Mouse (Mus musculus) ovary, postnatal 10 days (tissue): ENCODE results near the gene Zfp131.
"Not testable (repeated sequence)": the region's sequence is repeated elsewhere in the genome, so short reads cannot be mapped to it uniquely, and the experiment has no call there.

Source experiments
- DNase-seq: peaks from one replicate; pipeline ENCODE4 v3.0.0; 2022; ENCODE audit warnings: low spot score

Gene Zfp131

DNA sequence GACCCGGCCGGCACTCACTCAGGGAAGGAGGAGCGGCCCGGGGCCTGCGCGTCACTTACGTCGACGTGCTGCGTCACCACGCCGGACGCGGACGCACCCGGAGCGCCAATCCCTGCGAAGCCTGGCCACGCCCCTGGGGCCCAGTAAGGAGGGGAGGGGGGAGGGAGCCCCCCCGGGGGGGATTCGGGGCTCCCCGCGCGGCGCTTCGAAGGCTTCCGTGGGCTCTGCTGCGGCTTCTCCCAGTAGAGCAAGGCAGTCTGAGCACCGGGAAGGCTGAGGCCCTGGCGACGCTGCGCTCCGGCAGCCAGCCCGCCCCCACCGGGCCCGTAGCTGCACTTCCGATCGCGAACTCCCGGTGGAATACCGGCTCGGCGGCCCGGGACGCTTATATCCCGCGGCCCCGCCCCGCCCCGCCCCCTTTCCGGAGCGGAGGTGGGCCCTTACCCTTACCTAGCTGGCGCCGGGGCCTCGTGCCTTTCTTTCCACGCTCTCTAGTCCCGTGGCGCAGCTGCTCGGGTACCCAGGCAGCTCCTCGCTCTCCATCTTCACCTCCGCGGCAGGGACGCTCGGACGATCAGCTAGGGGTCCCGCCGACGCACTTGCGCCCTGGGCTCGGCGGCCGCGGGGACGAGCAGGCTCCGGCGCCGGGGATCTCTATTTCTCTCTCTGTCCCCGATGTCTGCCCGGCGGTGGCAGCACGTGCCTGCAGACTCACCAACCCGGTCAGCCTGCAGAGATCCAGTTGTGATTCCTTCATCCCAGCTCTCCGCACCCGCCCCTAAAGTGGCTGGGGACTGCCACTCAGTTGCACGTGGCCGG, at the start of gene Zfp131:
Gene Zfp131, minus strand, starts transcription at position 129 of the 819 bp plus-strand sequence.
- peak; percentile 71 for DNase-seq

DNA sequence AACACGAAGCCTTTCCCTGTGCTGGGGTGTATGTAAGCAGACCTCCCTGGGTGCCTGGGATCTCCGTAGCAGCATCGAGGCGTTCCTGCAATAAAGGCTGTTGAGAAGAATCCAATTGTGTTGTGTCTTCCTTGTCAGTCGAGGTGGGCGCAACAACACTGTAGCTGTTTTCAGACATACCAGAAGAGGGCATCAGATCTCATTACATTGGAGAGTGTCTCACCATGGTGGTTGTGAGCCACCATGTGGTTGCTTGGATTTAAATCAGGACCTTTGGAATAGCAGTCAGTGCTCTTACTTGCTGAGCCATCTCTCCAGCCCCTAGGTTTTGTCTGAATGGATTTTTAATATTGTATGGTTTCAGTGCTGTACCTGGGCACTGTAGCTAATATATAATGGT, 49.3 kb upstream of the Zfp131 start:
- DNase-seq, result not testable (repeated sequence)

- DNase-seq, result not testable (repeated sequence)
These were observed 47.1 kb upstream of the Zfp131 start for GRCm38 (mm10) chr13:119837719-119838337.

DNA sequence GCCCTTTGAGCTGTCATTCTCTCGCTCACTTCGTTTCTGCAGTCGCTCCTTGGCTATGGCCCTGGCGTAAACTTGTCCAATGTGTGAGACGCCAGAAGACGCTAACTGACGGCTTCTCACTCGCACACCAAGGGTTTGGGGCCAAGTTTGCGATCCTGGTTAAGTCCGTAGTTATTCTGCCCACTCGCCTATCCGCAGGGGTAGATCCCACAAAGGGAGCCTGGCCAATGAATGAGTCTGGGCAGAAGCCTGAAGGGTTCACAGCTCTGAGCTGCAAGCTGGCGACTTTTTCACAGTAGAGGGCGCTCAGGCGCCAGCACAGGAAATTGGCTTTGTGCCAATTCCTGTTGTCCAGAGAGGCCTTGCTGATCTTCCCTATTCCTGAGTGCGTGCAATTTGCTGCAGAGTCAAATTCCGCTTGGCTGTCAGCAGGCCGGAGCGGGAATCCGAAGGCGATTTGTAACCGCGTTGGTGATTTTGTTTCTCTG, 45.7 kb upstream of the Zfp131 start:
- DNase-seq, result not testable (repeated sequence)

GRCm38 (mm10) chr13:119835320-119836056, 44.8 kb upstream of the Zfp131 start, which contains the start of gene D13Ertd608e:
D13Ertd608e (plus strand) TSS chr13:119836006.
- DNase-seq, result not testable (repeated sequence)

DNA sequence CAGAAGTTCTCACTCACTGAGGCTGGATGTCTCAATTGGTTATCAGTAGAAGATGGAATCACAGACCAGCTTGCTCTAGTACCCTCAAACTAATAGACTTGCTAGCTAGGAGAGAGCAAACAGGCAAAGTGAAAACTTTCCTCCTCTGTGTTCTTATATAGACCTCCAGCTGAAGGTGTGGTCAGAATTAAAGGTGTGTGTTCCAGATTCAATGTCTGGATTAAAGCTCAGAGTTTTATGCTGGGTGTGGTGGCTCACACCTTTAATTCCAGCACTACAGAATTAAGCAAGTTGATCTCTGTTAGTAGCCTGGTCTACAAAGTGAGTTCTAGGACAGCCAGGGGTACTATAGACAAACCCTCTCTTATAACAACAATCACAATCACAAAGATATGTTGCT, 39.4 kb upstream of the Zfp131 start, which contains the start of gene AF067063:
Gene AF067063, minus strand, starts transcription at position 101 of the 400 bp plus-strand sequence.
- DNase-seq, result not testable (repeated sequence)

- no peak for DNase-seq
These were observed 27.0 kb upstream of the Zfp131 start for GRCm38 (mm10) chr13:119817579-119818206.

DNA sequence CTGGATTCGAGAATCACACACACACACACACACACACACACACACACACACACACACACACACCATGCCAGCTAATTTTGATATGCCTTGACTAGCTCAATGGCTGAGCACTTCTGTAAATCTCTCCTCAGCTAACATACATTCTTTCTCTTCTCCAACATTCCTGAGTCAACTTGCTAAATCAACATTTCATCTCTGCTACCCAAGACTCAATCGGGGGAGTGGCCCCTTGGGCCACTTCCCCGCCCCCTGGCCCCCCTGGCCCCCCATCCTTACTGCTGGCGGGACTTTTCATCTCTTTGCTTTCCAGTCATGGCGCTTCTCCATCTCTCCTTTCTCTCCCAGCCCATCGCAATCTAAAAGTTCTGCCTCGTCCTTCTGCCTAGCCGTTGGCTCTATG, 26.1 kb upstream of the Zfp131 start:
- no peak for DNase-seq

DNA sequence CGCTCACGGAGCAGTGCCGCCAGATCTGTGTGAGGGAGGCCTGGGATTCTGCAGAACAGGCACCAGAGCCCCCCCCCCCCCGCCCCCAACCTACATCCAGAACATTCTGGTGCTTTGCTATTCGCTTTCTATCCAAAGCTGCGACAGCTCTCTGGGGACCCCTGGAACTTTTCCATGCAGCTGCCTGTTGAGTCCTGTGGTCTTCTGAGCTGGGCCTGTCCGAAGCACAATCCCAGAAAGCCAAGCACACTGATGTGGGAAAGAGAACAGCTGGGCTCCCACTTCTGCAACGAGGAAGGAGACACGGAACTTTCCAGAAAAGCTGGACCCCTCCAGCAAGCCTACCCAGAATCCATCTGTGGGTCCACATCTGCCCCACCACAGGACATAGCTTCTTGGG, 19.3 kb upstream of the Zfp131 start:
- no peak for DNase-seq

DNA sequence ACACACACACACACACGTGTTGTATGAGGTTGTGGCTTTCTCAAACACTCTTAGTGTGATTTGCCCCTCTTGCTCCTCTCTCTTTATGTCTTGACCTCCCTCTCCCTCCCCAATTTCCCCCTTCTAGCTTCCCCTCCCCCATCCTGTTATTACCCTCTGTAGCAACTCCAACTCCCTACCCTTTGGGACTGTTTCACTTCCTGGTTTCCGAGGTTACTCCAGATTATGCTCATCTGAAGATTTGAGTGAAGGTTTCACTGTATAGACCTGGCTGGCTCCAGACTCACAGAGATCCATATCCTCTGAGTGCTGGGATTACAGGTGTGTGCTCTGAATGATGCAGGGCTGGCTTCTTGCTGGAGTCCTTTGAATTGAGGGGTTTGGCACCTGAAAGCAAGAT, 18.2 kb upstream of the Zfp131 start:
- no peak for DNase-seq

- DNase-seq, result no peak
These were observed 7.0 kb upstream of the Zfp131 start for GRCm38 (mm10) chr13:119797656-119798055.

DNA sequence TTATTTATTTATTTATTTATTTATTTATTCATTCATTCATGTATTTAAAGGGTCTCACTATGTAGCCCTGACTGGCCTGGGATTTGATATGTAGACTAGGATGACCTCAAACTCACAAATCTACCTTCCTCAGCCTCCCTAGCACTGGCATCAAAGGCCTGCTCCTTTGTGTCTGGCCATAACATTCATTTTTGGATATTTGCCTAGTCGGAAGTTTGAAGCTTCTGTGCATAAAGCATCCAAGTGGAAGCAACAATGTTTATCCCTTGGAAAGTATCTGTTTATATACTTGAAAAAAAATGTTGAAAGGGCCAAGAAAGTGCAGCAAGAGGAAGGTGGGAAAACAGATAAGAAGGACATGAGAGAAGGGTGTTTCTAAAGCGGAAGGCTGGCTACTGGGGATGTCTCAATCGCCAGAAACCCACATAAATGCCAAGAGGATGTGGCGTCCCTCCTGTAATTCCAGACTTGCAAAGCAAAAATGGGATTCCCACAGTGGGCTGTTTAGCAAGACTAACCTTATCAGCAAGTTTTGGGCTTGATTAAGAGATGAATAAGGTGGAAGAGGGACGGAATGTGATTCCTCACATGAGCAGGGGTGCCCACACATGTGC, 2.2 kb upstream of the Zfp131 start:
- DNase-seq, result no peak

DNA sequence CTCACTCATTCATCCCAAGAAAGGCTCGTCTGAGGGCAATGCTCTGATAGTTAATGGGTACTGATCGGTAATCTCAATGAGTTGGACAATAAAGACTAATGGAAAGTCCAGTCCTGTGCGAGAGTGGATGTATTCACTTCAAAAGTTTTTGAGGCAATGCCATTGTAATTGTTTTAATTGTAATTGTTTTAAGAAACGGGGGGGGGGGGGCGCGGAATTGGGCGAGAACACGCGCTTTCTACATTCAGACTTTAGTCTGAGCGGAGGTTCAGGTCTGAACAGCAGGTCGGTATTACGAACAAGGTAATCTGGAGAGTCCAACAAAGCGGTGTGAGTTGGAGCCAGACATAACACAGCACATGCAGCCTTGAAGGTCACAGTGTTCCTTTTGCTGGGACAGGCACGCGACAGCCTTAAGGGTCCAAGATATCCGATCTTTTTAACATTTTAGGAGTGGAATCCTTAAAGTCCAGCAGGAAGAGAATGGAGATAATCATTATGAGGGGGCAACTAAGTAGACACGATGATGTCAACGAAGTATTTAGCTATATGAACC, 969 bp upstream of the Zfp131 start:
- DNase-seq, result no peak

DNA sequence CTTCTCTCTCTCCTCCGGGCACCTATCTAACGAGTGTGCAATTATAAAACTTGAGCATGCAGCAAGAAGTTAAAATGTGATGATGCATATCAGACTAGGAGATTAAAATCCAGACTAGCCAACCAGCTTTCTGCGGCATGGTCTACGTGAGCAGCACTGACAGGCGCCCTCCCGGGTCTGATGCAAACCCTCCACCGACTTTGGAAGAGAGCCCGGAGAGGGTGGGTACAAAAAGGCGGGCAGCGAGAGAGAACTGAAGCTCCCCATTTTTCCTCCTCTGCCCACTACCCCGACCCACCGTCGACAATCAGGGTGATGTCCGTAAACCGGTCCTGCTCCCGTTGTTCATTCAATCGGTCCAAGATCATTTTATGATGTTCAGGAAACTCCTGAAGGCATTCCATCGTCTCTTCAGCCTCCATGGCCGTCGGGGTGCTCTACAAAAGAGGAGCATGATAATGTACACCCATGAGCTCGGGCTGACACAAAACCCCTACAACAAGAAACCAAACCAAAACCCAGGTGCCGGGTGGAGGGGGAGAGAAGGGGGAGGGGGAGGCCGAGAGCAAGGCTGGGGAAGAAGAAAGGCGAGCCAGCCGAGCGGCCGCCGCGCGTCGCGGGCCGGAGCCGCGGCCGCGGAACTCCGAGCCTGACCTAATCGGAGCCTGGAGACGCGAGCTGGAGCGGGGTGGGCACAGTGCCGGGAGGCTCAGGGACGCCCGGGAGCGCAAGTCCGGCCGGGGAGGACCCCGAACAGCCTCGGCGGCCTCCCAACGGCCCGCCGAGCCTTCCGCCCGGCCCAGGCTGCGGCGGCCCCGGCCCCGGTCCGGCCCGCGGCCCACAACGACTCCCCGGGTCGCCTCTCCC, 605 bp downstream of the Zfp131 start:
- DNase-seq, result peak; percentile 42

GRCm38 (mm10) chr13:119783581-119783980, 7.1 kb downstream of the Zfp131 start:
- DNase-seq, result no peak

DNA sequence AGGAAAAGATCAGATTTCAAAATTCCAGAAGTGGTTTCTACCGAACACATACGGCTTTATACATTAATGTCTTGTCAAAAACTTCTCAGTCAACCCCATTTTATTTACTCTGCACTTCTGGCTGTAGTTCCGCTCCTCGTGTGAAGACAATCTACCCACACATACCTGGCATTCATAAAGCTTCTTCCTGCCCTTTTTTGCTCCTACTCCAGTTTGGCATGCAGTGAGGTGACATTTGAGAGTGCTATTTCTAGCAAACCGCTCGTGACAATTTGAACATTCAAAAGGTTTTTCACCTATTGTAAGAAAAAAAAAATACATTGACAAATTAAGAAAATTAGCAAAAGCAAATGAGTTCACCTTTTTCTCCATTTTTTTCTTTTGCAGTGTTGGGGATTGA, 22.1 kb downstream of the Zfp131 start:
- DNase-seq, result no peak

DNA sequence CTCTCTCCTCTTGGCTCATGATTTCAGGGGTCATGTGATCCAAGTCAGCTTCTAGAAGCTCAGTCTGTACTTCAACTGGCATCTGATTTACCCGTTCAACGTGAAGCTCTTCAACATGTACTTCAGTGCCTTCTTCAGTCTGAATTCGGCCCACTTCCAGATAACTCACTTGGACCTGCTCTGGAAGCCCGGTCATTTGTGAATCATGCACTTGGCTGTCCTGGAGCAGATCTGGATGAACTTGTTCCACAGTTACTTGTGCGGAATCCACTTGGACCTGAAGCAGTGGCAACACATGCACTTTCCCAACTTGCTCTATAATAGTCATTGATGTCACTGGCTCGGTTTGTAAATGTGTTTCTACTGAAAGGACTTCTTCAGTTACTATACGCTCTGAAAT, 24.2 kb downstream of the Zfp131 start:
- no peak for DNase-seq

DNA sequence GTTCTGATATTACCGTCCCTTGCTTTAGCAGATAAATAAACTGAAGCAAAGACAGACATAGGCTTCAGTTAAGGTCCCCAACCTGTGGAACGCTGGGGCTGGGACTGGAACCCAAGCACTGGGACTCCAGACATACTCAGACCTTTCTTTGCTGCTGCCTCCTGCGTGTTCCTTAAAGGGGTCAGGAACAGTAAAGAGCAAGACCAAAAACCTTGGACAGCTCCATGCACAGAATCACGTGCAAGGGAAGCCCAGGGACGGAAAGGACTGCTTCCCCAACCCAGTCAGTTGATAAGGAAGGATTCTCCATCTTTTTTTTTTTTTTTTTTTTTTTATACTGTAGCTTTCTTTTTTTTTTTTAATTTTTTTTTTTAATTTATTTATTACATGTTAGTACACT, 33.9 kb downstream of the Zfp131 start:
- no peak for DNase-seq

DNA sequence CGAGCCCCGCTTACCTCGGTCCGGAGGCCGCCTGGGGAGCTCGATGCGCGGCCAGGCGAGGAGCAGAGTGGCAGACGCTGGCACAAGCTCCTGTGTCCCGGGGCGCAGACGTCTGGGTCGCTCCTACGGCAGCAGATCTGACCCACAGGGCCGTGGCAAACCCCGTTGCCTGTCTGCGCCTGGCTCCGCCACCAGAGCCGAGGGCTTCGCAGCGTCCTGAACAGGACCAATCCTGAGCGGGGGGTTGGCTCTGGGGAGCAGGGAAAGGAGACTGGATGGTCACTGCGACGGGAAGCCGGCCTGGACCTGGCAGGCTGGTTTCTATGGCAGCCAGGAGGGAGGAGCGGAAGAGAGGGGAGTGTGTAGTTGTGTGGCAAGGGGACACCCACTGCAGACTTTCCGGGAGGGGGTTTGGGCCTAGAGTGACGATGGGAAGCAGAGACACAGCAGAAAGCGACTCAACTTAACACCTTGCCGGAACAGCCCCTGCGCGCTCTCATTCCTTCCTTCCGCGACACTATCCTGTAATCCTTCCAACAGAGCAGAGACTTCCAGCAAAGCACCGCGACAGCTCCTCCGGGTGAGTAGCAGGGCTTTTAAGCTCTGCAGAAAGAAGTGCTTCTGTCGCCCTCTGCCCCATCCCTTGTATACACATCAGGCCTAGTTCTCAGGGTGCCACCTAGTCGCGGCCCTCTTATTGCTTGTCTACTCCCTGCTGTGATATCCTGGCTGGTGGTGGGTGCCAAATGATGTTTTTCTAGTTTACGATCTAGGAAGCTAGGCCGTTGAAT, 34.8 kb downstream of the Zfp131 start, which contains the start of gene Nim1k:
Gene Nim1k, minus strand, starts transcription at position 202 of the 791 bp plus-strand sequence.
- peak; percentile 49 for DNase-seq
